Mouse (Mus musculus) induced T-regulatory cell, adult 2 months (primary cell): ENCODE measurements around the gene Nr1h2.

Source experiments
- DNase-seq: peaks from one replicate; pipeline ENCODE4 v3.0.0-alpha.2; 2012; ENCODE audit warnings: low read depth

Nr1h2 gene

DNA sequence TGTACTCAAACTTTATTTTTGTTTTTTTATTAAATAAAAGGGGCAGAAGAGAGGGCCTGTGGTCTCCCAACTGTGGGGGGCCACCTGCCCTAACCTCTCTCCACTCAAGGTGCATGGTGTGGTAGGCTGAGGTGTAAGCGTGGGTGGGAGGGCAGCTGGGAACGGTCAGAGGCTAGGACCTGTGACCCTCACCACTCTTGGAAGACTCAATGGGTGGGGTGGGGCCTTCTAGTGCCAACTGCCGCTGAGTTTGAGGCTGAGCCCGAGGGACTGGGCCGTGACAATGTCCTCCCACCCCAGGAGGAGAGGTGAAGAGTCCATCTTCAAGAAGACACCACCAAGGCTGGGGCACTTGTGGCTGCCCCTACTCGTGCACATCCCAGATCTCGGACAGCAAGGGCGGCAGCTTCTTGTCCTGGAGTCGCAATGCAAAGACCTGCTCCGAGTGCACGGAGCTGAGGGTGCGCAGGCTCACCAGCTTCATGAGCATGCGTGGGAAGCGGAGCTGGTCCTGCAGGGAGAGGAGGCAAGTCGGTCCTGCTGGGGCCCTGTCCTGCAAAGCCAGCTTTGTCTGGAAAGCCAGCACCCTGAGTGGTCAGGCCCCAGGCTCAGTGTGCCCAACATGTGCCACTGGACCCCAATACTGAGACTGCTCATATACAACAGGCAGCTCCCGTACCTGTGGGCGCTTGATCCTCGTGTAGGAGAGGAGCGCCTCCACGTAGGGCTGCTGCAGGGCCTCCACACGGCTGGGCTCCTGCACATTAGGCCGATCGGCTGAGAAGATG lies 3.9 kb downstream of the Nr1h2 start:
- DNase-seq = no peak

DNA sequence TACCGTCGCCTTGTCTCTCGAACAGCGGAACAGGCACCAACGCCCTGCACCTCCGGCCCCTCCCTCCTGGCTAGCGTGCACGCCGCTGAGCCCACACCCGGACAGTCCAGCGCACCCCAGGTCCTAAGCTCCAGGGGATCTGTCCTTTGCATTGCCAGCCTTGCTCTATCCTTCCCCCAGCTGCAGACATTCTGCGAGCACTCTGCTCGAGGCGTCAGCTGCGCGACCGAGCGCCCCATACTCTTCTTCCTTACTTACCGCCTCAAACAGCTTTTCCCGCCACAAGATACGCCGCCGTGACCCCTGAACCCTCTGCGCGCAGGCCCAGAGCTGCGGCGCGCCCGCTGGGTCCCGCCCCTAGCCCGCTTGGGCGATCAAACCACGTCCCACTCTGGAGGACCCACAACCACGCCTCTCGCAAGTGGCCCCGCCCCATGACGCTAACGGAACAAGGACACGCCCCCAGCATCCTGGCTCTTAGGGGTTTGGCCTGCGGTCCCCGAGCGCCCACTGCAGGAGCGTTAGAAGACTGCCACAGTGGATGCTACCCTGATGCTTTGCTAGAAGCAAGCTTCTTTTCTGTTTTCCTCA lies 5.2 kb downstream of the Nr1h2 start, which contains the start of gene Pold1:
Gene Pold1, minus strand, starts transcription at position 353 of the 591 bp plus-strand sequence.
- peak; percentile 100 for DNase-seq

DNA sequence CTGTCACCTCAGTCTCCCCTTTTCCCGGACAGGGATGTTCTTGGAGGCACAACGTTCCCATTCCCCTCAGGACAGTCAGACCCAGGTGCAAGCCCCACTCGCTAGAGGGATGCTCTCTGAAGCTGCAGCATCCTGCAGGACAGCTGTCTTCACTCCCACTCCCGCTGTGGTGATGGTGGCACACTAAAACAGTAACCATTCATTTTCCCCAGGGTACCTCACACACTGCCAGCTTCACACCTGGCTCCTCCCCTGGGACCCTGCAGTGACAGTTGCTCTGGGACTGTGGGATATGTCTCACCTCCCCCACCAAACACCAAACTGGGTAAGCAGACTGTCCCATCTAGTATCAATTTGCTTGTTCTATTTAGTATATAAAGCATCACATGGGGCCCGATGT lies 6.0 kb downstream of the Nr1h2 start:
- DNase-seq = no peak

DNA sequence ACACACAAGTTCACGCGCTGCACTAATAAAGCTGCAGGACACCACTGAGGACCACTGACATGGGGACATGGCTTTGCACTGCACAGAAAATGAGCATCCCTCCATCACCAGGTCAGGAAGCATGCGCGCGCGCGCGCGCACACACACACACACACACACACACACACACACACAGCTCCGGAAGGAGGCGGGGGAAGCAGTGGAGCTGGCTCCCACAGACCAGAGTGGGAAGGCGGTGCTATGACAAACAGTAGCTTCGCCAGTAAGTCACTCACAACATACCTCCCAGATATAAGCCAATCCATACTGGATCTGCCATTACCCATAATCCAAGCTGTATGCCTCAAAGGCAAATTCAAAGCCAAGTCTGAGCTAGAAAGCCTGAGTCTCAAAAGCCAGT lies 6.7 kb downstream of the Nr1h2 start:
- peak; percentile 70 for DNase-seq

DNA sequence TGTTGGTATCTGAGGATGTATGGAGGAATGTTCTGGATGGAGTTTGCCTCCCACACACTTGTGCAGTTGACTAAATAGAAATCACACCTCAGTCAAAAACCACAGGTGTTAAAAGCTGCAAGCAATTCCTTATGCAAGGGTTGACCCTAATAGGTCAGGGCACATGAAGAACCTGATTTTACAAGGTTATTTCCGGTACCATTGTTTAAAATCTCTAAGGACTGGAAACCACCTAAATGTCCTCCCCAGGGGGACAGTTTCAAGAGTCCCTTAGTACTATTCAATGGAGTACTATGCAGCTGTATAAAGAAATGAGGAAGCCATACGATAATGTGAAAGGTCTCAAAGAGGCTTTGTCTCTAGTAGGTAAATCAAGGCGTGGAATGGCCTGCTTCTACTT lies 7.5 kb downstream of the Nr1h2 start:
- no peak for DNase-seq

DNA sequence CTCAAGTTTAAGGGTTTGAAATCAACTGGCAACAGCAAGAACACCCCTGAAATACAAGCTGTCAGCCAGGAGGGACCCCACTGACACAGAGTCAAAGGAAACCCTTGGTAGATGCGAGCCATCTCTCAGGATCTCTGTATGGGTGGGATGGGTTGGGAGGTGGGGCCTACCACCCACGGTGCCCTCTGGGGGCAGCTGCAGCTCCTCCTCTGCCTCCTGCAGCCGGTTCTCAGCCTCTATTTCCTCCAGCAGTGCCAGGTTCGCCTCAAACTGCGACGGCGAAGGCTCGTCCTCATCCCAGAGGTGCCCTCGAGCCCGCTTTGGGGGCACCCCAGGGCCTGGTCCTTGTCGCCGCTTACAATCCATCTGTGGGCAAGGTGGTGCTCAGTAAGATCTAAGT lies 10.7 kb downstream of the Nr1h2 start:
- no peak for DNase-seq

DNA sequence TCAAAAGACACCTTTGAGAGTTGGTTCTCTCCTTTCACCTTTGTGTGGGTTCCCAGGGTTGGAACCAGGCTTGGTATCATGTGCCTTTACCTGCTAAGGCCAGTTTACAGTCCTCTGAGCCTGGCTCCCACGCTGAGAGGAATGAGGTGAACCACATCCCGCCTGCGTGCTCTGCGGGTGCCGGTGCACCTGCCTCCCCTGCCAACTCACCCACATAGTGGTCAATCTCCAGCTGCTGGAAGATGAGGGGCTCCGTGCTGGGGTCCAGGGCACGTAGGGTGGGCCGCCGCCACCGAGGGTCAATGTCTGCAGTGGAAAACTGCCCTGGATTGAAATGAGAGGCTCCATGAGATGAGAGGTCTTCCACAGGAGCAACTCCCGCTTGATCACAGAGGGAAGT lies 11.2 kb downstream of the Nr1h2 start:
- DNase-seq = no peak

DNA sequence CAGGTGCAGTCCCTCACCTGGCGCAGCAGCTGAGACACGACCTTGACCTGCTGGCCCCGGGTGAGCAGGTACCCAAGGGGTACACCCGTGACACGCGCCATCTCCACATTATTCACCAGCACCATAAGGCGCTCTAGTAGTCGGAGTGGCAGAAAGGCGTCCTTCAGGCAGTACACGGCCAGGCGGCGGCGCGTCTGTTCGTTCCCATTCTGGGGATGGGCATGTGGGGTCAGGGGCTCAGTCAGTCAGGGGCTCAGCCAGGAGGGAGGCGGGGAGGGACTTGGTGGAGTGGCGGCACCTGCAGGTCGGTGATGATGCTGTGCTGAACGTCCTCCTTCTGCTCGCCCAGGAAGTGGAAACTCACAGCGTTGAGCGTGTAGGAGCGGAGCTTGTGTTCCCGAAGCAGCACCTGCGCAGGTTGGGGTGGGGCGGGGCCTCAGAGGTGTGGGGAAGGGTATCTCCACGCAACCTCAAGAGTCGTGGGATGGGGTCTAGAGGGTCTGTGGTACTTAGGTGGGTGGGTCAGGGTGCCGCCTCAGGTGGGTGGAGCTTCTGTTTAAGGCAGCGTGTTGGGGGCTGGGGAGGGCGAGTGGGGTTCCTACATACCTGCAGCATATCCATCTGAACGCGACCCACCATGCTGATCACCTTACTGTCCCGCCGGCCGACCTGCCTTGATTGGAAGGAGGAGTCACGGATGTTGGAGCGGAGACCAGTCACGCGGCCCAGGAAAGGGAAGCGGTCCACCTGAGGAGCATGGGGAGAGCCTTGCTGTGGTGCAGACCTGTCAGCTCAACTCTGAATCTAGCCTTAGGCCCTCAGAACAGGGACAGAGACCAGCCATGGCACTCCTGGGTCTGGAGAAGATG lies 14.8 kb downstream of the Nr1h2 start:
- DNase-seq = no peak

DNA sequence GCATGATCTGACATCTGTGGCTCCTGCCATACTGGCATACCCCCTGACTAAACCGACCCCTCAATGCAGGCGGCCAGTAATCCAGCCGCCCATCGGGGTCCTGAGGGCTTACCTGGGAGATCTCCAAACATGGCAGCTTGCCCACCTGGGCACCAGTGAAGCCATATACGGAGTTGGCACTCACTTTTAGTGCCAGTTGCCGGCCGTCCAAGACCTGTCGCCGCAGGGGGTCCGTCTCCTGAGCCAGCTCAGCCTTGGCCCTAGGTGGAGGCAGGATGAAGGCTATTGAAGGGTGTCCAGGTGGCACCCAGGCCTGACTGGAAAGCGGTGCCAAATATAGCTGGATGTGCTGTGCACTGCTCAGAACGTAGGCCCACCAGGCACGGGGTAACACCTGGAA lies 16.3 kb downstream of the Nr1h2 start:
- DNase-seq = no peak

DNA sequence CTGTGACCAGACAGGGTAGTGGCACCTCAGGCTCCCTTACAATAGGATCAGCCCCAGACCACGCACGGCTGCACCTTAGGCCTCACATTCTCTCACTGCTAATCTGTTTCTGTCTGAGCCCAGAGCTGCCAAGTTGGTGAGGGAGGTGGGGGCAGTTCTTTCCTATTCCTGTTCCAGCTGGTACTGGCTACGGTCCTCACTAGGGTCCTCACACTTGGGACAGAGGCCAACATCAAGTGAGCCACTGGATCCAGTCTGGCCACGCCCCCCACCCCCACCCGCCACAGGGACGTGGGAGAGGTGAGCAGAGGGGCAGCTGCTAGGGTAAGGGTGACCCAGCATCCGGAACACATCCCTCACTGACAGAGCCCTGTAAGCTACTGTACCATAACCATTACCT lies 16.7 kb downstream of the Nr1h2 start:
- DNase-seq = no peak

DNA sequence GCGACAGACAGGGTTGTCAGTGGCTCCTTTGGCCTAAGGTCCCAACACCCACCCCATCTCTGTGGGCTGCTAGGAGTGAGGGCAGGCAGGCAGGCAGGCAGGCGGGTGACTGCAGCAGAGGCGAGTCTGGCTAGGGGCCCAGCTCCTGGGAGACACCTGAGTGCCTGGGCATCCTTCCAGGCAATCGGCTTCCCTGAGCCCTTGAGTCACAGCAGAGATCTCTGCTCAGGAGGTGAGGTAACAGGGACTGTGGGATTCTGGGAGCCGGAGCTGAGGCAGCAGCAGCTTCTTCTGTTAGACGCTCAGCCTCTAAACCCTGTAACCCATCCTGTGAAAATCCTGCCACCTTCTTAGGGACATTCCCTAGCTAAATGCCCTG lies 17.2 kb downstream of the Nr1h2 start:
- no peak for DNase-seq

DNA sequence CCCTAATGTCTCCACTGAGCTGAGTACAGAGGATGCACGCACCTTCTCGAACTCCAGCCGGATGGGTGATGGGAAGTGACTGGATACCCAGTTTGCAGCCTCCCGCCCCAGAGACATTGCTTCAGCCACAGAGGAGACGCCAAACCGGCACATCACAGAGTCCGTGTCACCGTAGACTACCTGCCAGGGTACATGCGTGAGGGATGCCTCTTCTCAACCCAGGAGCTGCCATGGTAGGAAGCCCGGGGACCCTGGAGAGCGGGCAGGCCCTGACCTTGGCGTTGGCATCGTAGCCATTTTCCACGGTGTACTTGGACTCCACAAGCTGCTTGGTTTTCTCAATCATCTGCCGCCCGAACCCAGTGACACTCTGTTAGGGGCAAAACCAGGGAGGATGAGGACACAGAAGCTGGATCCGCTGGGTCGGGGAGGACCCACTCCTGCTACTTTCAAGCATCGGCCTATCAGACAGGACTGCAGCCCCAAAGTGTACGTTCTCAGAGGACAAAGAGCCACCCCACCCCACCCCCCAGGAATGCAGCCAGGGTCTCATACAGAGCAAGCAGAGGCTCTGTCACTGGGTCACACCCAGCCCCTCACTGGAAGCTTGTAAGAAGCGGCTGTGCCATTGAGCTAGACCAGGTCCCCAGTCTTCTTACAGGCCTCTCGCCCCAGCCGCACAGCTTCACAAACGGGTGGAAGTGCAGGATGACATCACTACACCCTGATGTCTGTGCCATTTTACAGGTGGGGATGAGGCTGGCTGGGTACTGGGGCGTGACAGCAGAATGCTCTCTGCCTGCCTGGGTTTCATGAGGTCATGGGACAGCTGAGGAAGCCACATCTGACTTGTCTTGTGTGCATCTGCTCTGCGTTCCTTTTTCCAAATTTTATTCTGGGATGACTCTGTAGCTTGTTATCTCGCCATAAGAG lies 17.8 kb downstream of the Nr1h2 start:
- DNase-seq = no peak

DNA sequence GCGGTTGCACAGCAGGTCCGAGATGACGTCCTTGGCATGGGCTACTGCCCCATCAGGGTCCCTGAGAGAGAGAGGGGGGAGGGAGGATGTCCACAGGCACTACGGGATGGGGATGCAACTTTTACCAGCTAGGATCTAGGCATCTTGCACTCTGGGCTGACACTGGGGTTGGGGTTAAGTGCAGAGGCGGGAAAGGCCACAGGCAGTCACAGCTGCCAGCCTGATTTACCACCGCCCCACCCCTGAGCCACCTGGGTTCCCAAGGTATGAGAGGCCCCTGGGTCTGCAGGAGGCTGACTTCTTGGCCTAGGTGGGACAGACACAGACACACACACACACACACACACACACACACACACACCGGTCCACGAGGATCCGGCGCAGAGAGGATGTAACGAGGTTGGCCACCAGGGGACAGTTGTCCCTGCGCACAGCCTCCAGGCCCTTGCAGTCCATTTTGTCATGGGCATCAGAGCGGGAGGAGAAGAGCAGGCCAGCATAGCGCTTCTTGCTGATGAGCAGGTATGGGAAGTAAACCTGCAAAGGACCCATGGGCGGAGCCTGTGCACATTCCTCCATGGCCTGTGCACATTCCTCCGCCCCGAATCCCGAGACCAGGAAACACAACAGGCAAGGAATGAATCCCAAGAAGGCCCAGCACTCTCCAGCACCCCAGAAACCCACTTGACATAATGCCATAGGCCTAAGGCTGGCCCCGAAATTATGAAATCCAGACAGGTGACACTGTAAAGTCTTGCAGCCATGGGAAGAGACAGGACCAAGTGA lies 18.9 kb downstream of the Nr1h2 start:
- no peak for DNase-seq

DNA sequence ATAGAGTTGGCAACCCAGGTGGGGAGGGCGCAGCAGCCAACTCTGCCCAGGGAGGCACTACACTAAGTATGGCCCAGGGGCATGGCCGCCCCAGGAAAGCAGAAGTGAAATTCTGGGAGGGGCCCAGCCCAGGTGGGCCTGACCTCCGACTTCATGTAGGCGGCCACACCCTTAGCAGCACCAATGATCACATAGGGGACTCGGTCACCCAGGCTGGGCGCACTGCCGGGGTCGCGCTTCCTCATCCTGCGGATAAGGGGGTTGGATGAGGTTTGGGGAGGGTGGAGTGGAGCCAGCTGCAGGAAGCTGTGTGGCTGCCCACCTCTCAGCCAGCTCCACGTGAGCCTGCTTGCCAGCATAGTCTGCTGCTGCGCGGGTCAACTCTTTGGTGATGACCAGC lies 19.5 kb downstream of the Nr1h2 start:
- DNase-seq = no peak

DNA sequence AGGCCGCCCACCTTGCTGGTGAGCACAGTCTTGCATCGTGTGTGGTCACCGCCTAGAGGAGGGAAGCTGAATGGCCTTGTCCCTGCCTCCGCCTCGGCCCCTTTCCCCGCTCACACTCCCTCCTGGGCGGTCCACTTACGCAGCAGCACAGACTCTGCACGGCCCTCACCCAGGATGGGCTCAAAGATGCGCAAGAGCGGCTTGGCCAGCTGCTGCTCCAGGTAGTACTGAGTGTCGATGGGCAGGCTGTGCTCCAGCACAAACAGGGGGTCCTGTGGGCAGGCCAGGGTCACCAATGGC lies 20.1 kb downstream of the Nr1h2 start:
- no peak for DNase-seq

DNA sequence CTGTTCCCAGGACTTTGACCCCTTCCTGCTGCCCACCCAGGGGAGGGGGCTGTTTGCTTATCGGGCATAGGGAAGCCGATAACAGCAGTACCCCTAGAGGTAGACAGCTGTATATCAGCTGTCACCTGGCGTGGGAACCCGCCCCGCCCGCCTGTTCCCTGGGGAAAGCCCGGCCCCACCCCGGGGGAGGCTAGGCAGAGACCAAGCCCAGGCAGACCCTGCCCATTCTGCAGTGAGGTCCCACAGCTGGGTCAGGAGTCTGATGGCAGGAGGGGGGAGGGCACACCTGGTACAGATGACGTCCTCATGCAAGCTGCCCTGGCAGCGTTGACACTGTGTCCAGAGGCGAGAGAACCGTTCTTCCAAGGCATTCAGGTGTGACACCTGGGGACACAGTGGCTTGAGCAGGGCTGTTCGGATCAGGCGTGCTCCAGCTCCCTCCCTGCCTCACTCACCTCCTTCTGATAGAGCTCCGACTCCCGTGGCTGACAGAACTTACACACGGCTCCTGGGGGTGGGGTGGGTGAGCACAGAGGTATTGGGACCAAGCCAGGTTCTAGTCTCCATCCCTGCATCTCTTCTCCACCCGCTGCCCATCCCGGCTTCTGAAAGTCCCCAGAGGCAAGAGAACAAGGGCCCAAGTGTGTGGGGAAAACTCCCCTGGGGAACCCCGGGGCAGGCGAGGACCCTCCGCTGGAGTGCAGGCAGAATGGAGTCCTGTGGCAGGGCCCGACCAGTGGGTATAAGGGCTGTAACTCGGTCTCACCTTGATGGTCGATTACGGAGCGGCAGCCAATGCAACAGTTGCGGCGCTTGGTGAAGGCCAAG lies 20.6 kb downstream of the Nr1h2 start:
- DNase-seq = no peak

DNA sequence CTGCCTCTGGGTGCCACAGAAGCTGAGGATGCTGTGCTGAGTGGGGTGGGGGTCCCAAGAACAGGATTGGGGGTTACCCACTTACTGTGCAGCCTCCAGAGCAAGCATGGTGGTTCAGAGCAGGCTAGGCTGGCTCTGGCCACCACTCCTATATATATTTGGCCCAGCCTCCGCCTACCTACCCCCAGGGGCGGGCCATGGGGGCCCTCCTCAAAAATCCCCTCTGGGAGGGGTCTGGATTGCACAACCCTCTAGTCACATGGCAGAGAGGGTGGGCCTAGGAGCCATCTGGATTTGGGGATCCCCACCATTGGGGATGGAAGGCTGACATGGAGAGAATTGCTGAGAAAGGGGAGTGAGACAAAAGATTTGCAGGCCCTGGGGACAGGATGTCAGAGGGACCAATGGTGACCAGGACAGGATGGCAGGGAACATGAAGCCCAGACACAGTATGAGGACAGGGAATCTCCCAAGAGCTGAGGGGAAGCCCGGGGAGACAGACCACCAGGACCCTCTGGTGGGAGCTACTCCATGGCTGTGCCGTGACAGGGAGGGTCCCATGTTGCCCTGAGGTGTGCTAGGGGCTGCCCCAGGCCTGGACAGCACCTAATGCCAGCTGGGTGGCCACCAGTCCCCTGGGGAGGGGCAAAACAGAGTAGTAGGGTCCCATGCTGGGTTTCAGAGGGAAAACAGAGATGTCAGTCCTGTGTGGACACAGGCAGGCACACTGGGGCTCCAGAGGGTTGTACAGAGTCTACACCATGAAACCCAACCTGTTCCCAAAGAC lies 21.6 kb downstream of the Nr1h2 start, which contains the start of gene Spib:
Gene Spib, minus strand, starts transcription at position 126 of the 787 bp plus-strand sequence.
- DNase-seq = no peak

DNA sequence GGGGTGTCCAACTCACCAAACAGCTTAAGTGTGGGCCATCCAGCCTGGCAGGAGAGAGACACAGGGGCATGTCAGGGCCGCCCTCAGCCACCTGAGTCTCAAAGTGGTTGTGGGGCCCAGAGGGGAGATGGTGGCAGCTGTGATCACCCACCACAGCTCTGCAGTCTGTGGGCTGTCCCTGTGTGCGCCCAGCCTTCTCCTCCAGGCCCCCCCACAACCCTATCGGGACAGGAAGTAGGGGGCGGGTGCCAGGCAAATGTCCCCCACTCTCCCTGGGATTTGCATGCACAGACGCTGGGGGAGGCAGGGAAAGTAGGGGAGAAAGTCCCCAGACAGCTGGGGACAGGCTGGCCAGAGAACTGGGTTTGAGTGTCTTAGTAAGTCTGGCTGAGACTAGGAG lies 22.5 kb downstream of the Nr1h2 start:
- no peak for DNase-seq

DNA sequence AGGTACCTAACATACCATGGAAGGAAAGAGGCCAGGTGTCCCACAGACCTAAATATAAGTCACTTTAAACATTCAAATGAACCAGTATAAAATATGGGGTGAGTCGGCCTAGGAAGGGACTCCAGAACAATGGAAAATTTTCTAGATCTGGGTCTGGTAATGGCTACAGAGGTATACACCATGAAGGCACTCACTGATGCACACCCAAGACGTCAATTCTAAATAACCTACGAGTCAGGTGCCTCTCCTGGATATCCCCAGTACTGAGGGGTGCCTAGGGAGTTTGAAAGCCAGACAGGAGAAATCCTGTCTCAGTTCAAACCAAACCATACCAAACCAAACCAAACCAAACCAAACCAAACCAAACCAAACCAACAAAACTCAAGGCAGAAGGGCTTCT lies 23.2 kb downstream of the Nr1h2 start:
- no peak for DNase-seq
